Mouse (Mus musculus): ENCODE data around the gene 1520401A03Rik. TPM values are rescaled to one million over a fixed set of nuclear protein-coding genes. Genes with fewer than 3 reads are reported as not detected.
A peak's percentile ranks its signal among the peaks of the same experiment; 100 is the strongest.

Gene 1520401A03Rik
- polyA plus RNA-seq, 1 experiment from 2014 or later: 0.09 TPM

DNA sequence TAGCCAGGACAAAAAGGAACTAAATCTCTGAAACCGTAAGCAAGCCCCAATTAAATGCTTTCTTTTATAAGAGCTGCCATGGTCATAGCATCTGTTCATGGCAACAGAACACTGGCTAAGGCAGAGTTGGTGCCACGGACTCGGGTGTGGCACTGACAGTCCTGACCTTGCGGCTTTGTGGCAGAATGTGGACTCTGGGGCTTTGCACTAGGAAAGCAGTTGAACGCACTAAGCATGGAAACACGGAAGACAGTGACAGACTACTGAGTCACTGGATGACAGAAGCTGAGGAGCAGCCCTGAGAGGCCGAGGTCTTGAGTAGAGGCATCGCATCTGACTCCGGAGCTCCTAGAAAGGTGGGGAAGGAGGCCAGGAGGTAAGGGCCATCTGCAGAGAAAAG is 35.0 kb upstream of the 1520401A03Rik start:
- WGBS: 95% methylated on average over 9 of the region's 9 CpGs
- Histone ChIP-seq H3K9me3 (ENCODE audit: control insufficient read depth, low read length) (no peaks in the 10 kb centered on the region), H3K4me3 (replicated peaks; ENCODE audit: low read length) (no peak overlapping the region), H3K27ac (no peak overlapping the region), H3K4me2 (replicated peaks) (no peak overlapping the region), H3K36me3 (replicated peaks; ENCODE audit: control insufficient read depth, insufficient read depth) (peaks cover 100% of the 10 kb centered on the region), H3K4me1 (replicated peaks; ENCODE audit: control insufficient read depth, insufficient read depth, low read length) (no peaks in the 10 kb centered on the region), H3K9ac (no peak overlapping the region), H3K27me3 (ENCODE audit: control insufficient read depth, insufficient read depth, low read length) (no peaks in the 10 kb centered on the region)
- ATAC-seq (ENCODE audit: low FRiP score) (no peak), DNase-seq (ENCODE audit: low spot score) (no peak)

- 84% methylated on average over 13 of the region's 13 CpGs for WGBS
- H3K27ac ChIP-seq: no peak overlapping the region
- H3K9me3 ChIP-seq (ENCODE audit: control insufficient read depth, low read length): no peaks in the 10 kb centered on the region
- no peaks in the 10 kb centered on the region for H3K27me3 ChIP-seq (ENCODE audit: control insufficient read depth, insufficient read depth, low read length)
- H3K9ac ChIP-seq: no peak overlapping the region
- ATAC-seq (ENCODE audit: low FRiP score): no peak
- no peak overlapping the region for H3K4me3 ChIP-seq (replicated peaks; ENCODE audit: low read length)
- H3K36me3 ChIP-seq (replicated peaks; ENCODE audit: control insufficient read depth, insufficient read depth): peaks cover 96% of the 10 kb centered on the region
- DNase-seq (ENCODE audit: low spot score): no peak
- no peaks in the 10 kb centered on the region for H3K4me1 ChIP-seq (replicated peaks; ENCODE audit: control insufficient read depth, insufficient read depth, low read length)
- no peak overlapping the region for H3K4me2 ChIP-seq (replicated peaks)
These were observed 33.1 kb upstream of the 1520401A03Rik start for GRCm38 (mm10) chr17:23755689-23756088.

DNA sequence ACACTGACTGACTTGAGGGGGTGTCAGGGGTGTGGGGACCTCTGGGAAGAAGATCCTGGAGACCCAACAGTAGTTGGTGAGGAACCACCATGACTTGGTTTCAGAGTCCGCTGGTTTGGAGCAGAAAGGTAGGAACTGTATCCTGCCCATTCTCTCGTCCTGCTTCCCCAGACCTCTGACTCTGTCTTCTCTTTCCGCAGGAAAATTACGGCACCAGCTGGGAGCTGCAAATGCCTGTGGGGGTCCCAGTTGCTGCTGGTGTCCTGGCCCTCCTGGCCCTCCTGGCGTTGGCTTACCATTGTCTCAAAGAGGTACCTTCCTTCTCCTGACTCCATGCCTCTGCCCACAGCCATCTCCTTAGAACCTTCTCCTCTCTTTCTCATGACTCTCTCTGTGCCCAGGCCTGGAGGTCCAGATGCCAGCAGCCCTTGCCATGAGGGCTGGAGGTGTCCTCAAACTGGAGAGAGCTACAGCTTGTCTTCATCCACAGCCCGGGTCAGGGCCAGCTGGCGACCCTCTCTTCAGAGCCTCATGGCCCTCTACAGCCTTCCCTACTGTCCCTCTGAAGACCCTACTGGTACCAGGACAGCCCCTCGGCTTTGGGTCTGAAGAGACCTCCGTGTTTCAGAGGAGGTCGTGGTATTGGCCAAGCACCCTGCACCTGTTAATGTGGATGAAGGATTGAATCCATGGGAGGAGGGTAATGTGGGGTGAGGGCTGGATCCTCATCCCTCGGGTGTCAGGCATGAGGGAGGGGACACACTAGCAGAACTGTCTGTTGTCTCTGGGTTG is 27.0 kb upstream of the 1520401A03Rik start:
- Histone ChIP-seq H3K27ac (no peak overlapping the region), H3K4me3 (replicated peaks; ENCODE audit: low read length) (no peak overlapping the region), H3K27me3 (ENCODE audit: control insufficient read depth, insufficient read depth, low read length) (peaks cover 33% of the 10 kb centered on the region), H3K9me3 (ENCODE audit: control insufficient read depth, low read length) (no peaks in the 10 kb centered on the region), H3K4me1 (replicated peaks; ENCODE audit: control insufficient read depth, insufficient read depth, low read length) (peaks cover 19% of the 10 kb centered on the region), H3K4me2 (replicated peaks) (no peak overlapping the region), H3K36me3 (replicated peaks; ENCODE audit: control insufficient read depth, insufficient read depth) (peaks cover 35% of the 10 kb centered on the region), H3K9ac (no peak overlapping the region)
- ATAC-seq (ENCODE audit: low FRiP score): no peak
- WGBS: 82% methylated on average over 11 of the region's 11 CpGs
- DNase-seq (ENCODE audit: low spot score): no peak

DNA sequence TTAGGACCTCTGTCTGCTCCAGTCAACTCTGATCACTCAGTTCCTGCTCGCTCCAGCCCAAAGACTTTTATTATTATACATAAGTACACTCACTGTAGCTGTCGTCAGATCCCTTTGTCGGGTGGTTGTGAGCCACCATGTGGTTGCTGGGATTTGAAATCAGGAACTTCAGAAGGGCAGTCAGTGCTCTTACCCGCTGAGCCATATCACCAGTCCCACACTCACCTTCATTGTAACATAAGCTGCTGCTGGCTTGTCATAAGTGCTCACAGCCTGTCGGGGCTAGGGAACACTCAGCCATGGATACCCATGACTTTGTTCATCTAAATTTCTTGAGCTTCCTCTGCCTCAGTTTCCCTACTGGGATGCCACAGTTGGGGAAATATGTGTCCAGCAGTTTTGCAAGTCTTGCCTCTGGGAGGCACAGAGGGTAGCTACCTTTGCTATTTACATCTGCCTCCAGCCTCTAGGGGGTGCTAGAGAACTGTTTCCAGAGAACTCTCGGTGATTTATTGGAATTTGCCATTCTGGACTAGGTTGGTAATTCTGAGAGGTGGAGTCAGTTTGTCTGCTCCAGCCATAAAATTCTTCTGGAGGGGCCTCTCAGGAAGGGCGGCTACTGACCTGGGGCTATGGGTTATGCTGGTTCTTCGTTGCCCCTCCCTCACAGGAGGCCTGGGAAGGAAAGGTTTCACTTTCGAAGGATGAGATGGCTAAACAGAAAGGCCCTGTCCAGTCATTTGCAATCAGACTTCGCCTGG is 26.2 kb upstream of the 1520401A03Rik start:
- peaks cover 41% of the 10 kb centered on the region for H3K27me3 ChIP-seq (ENCODE audit: control insufficient read depth, insufficient read depth, low read length)
- no peak overlapping the region for H3K9ac ChIP-seq
- ATAC-seq (ENCODE audit: low FRiP score): no peak
- peaks cover 27% of the 10 kb centered on the region for H3K36me3 ChIP-seq (replicated peaks; ENCODE audit: control insufficient read depth, insufficient read depth)
- 42% methylated on average over 10 of the region's 10 CpGs for WGBS
- peak; percentile 73 for DNase-seq (ENCODE audit: low spot score)
- no peaks in the 10 kb centered on the region for H3K9me3 ChIP-seq (ENCODE audit: control insufficient read depth, low read length)
- peaks cover 20% of the 10 kb centered on the region for H3K4me1 ChIP-seq (replicated peaks; ENCODE audit: control insufficient read depth, insufficient read depth, low read length)
- no peak overlapping the region for H3K4me3 ChIP-seq (replicated peaks; ENCODE audit: low read length)
- H3K4me2 ChIP-seq (replicated peaks): no peak overlapping the region
- H3K27ac ChIP-seq: no peak overlapping the region

DNA sequence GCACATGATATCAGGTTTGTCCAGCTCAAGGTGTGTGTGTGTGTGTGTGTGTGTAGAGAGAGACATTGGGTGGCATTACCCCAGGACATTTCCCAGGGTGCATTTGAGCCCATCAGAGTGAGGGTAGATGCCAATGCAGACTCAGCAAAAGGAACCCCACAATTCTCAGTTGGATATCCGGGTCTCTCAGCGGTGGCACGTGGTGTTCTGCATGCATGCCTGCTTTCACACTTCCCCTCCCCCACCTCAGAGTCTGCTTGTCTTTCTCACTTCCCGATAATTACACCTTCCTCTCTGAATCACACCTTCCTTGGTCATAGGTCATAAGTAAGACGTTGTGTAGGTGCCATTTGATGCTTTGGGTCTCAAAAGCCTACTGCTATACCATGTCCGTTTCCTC is 25.4 kb upstream of the 1520401A03Rik start:
- 44% methylated on average over 6 of the region's 6 CpGs for WGBS
- Histone ChIP-seq H3K4me3 (replicated peaks; ENCODE audit: low read length) (no peak overlapping the region), H3K36me3 (replicated peaks; ENCODE audit: control insufficient read depth, insufficient read depth) (peaks cover 19% of the 10 kb centered on the region), H3K9me3 (ENCODE audit: control insufficient read depth, low read length) (no peaks in the 10 kb centered on the region), H3K4me2 (replicated peaks) (no peak overlapping the region), H3K4me1 (replicated peaks; ENCODE audit: control insufficient read depth, insufficient read depth, low read length) (peaks cover 20% of the 10 kb centered on the region), H3K27me3 (ENCODE audit: control insufficient read depth, insufficient read depth, low read length) (peaks cover 49% of the 10 kb centered on the region), H3K27ac (no peak overlapping the region), H3K9ac (no peak overlapping the region)
- no peak for ATAC-seq (ENCODE audit: low FRiP score)
- DNase-seq (ENCODE audit: low spot score): no peak

DNA sequence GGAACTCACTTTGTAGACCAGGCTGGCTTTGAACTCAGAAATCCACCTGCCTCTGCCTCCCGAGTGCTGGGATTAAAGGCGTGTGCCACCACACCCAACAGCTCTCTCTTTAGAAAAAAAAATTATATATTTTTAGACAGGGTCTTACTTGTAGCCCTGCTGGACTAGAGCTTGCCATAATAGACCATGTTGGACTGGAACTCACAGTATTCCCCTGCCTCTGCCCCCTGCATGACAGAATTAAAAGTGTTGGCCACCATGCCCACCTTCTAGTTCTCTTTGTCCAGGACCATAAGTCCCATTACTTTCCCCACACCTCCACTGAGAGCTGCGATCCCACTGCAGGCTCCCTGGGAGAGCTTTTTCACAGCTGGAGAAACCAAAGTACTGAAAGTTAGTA is 24.9 kb upstream of the 1520401A03Rik start:
- Histone ChIP-seq H3K9ac (no peak overlapping the region), H3K36me3 (replicated peaks; ENCODE audit: control insufficient read depth, insufficient read depth) (peaks cover 14% of the 10 kb centered on the region), H3K27ac (no peak overlapping the region), H3K27me3 (ENCODE audit: control insufficient read depth, insufficient read depth, low read length) (peaks cover 54% of the 10 kb centered on the region), H3K4me2 (replicated peaks) (no peak overlapping the region), H3K4me1 (replicated peaks; ENCODE audit: control insufficient read depth, insufficient read depth, low read length) (peaks cover 20% of the 10 kb centered on the region), H3K4me3 (replicated peaks; ENCODE audit: low read length) (no peak overlapping the region), H3K9me3 (ENCODE audit: control insufficient read depth, low read length) (no peaks in the 10 kb centered on the region)
- no peak for DNase-seq (ENCODE audit: low spot score)
- ATAC-seq (ENCODE audit: low FRiP score): no peak
- 88% methylated on average over 3 of the region's 3 CpGs for WGBS

DNA sequence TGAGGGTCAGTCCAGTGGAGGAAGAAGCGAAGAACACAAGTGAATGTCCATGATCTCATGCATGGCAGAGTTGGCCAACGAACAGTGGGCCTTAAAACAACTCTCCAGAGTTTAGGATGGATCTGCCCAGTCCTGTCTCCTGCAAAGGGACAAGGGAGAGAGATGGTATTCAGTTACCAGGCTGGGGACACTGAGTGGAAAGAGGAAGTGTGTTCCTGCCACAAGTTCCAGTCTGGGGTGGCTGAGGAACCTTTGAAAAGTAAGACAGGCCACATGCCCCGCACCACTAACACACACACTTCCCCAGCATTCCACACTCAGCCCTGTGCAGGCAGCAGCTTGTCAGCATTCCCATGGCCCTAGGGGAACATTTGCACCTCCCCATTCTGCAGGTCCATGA is 24.2 kb upstream of the 1520401A03Rik start:
- no peak for DNase-seq (ENCODE audit: low spot score)
- Histone ChIP-seq H3K4me2 (replicated peaks) (no peak overlapping the region), H3K27ac (no peak overlapping the region), H3K4me3 (replicated peaks; ENCODE audit: low read length) (no peak overlapping the region), H3K27me3 (ENCODE audit: control insufficient read depth, insufficient read depth, low read length) (peaks cover 61% of the 10 kb centered on the region), H3K36me3 (replicated peaks; ENCODE audit: control insufficient read depth, insufficient read depth) (peaks cover 6% of the 10 kb centered on the region), H3K9ac (no peak overlapping the region), H3K4me1 (replicated peaks; ENCODE audit: control insufficient read depth, insufficient read depth, low read length) (peaks cover 20% of the 10 kb centered on the region), H3K9me3 (ENCODE audit: control insufficient read depth, low read length) (no peaks in the 10 kb centered on the region)
- 84% methylated on average over 3 of the region's 3 CpGs for WGBS
- no peak for ATAC-seq (ENCODE audit: low FRiP score)

- Histone ChIP-seq H3K27me3 (ENCODE audit: control insufficient read depth, insufficient read depth, low read length) (peaks cover 66% of the 10 kb centered on the region), H3K4me1 (replicated peaks; ENCODE audit: control insufficient read depth, insufficient read depth, low read length) (peaks cover 20% of the 10 kb centered on the region), H3K27ac (no peak overlapping the region), H3K9me3 (ENCODE audit: control insufficient read depth, low read length) (no peaks in the 10 kb centered on the region), H3K9ac (no peak overlapping the region), H3K4me2 (replicated peaks) (peak overlapping the region; percentile 65), H3K4me3 (replicated peaks; ENCODE audit: low read length) (peak overlapping the region; percentile 35), H3K36me3 (replicated peaks; ENCODE audit: control insufficient read depth, insufficient read depth) (peaks cover 2% of the 10 kb centered on the region)
- ATAC-seq (ENCODE audit: low FRiP score): no peak
- DNase-seq (ENCODE audit: low spot score): no peak
- 3% methylated on average over 12 of the region's 12 CpGs for WGBS
These were observed 23.7 kb upstream of the 1520401A03Rik start for GRCm38 (mm10) chr17:23746311-23746710.

DNA sequence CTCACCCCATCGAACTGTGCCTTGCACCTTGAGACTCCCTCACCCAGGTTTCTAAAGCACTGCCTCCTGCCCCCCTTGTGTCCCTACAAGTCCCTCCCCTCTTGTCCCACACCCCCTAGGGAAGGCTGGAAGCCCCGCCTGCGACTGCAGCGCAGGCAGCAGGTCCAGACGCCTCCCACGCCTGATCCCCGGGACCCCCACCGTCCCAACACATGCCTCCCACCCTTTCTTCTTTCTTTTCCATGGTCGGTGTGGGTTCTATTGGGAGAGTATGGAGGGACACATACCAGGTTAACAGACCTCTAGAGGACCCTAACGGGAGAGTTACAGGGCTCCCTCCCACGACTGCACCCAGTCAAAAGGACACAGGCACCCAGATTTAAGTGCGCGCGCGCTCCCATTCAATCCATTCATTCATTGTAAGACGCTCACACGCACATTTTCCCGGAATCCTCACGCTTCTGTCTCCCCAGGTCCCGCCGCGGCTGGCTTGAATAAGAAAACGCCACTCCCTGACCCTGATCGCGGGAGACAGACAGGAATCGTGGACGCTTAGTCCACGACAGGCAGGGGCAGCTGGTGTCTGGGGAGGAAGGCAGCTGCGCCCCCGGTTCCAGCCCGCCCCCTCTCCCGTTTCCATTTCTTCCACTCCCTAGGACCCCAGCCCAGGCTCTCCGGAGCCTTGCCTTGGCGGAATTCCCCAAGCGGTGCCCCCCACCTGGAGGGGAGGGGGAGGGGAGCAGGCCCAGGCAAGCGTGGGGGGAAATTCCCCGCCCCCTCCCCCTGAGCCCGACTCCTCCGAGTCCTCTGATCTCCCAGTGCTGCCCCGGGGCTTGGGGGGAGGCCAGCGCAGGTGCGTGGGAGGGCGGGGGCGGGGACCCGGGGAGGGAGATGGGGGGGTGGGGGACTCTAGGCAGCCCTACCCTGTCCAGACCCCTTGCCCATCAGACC is 23.0 kb upstream of the 1520401A03Rik start, which contains the start of gene Kremen2:
TSS of gene Kremen2 (minus strand) at position 533 of the 951 bp plus-strand sequence.
- Histone ChIP-seq H3K36me3 (replicated peaks; ENCODE audit: control insufficient read depth, insufficient read depth) (no peaks in the 10 kb centered on the region), H3K27ac (no peak within 1 kb of the TSS), H3K4me1 (replicated peaks; ENCODE audit: control insufficient read depth, insufficient read depth, low read length) (peaks cover 20% of the 10 kb centered on the region), H3K9ac (peak within 1 kb of the TSS; percentile 56), H3K27me3 (ENCODE audit: control insufficient read depth, insufficient read depth, low read length) (peaks cover 69% of the 10 kb centered on the region), H3K9me3 (ENCODE audit: control insufficient read depth, low read length) (no peaks in the 10 kb centered on the region), H3K4me3 (replicated peaks; ENCODE audit: low read length) (peak within 1 kb of the TSS; percentile 35), H3K4me2 (replicated peaks) (peak within 1 kb of the TSS; percentile 65)
- WGBS: under 1% methylated on average over 35 of the region's 45 CpGs
- ATAC-seq (ENCODE audit: low FRiP score): no peak
- peak; percentile 49 for DNase-seq (ENCODE audit: low spot score)

All from hindbrain, embryonic 14.5 days (tissue).